8 mouse cellular contexts compared by ENCODE assay signal in genomic region chr17:23550856-23551255, GRCm38 (mm10). TPM values are rescaled to one million over a fixed set of nuclear protein-coding genes. Genes with fewer than 3 reads are reported as not detected.
DNase-seq lines count a peak whose midpoint lies in the region; ATAC-seq lines count a peak whose summit lies in the region.

No protein-coding gene starts in this region.

- ATAC-seq in heart, embryonic 15.5 days (replicated peaks; ENCODE audit: insufficient number of reproducible peaks, insufficient read depth, low FRiP score, low read depth) = 0 out of 2 replicates have a peak, but pooled peaks have one; percentile 1
- peak; percentile 28 for ATAC-seq in common myeloid progenitor, adult 5-6 weeks (replicated peaks; ENCODE audit: low read depth, poor library complexity, severe bottlenecking)
- ATAC-seq in hindbrain, embryonic 15.5 days (ENCODE audit: low FRiP score, low read depth) = peak; percentile 13; the same call in 1 of the 2 replicates

- peak overlapping the region; percentile 74 for H3K27ac ChIP-seq in heart, embryonic 15.5 days
- peak overlapping the region; percentile 82 for H3K27ac ChIP-seq in hindbrain, embryonic 15.5 days (replicated peaks)
- H3K27ac ChIP-seq in midbrain, embryonic 10.5 days (replicated peaks) = peak overlapping the region; percentile 73

- peak overlapping the region; percentile 60 for H3K4me3 ChIP-seq in heart, embryonic 15.5 days
- peak overlapping the region; percentile 70 for H3K4me3 ChIP-seq in hindbrain, embryonic 15.5 days
- peak overlapping the region; percentile 61 for H3K4me3 ChIP-seq in midbrain, embryonic 10.5 days

- H3K36me3 ChIP-seq in heart, embryonic 15.5 days = no peaks in the 10 kb centered on the region
- H3K36me3 ChIP-seq in hindbrain, embryonic 15.5 days = peaks cover 6% of the 10 kb centered on the region; the same call in 1 of the 2 replicates
- peaks cover 15% of the 10 kb centered on the region for H3K36me3 ChIP-seq in midbrain, embryonic 10.5 days

- no peaks in the 10 kb centered on the region for H3K9me3 ChIP-seq in heart, embryonic 15.5 days (replicated peaks)
- no peaks in the 10 kb centered on the region for H3K9me3 ChIP-seq in hindbrain, embryonic 15.5 days
- H3K9me3 ChIP-seq in midbrain, embryonic 10.5 days (replicated peaks) = no peaks in the 10 kb centered on the region

- peak overlapping the region; percentile 53 for H3K9ac ChIP-seq in heart, embryonic 15.5 days
- H3K9ac ChIP-seq in hindbrain, embryonic 15.5 days = peak overlapping the region; percentile 56

- WGBS in heart, embryonic 15.5 days = 1% methylated on average over 15 of the region's 15 CpGs
- 1% methylated on average over 15 of the region's 15 CpGs for WGBS in hindbrain, embryonic 15.5 days
- WGBS in midbrain, embryonic 10.5 days = under 1% methylated on average over 15 of the region's 15 CpGs

- H3K4me1 ChIP-seq in heart, embryonic 15.5 days (replicated peaks) = peaks cover 19% of the 10 kb centered on the region
- peaks cover 11% of the 10 kb centered on the region for H3K4me1 ChIP-seq in hindbrain, embryonic 15.5 days (replicated peaks)
- peaks cover 24% of the 10 kb centered on the region for H3K4me1 ChIP-seq in midbrain, embryonic 10.5 days

- no peak for DNase-seq in heart, adult 9 months (ENCODE audit: low spot score in 2 of 2)
- DNase-seq in CD4-positive, CD25-positive, alpha-beta regulatory T cell, adult 2 months (ENCODE audit: low read depth, low spot score) = peak; percentile 71
- DNase-seq in midbrain, embryonic 10.5 days (ENCODE audit: low spot score) = peak; percentile 69
- no peak for DNase-seq in urinary bladder, postnatal 4 days (ENCODE audit: low spot score in 2 of 2)
- no peak for DNase-seq in urinary bladder, adult 2 months (ENCODE audit: low spot score)

- no peaks in the 10 kb centered on the region for H3K27me3 ChIP-seq in heart, embryonic 15.5 days
- no peaks in the 10 kb centered on the region for H3K27me3 ChIP-seq in hindbrain, embryonic 15.5 days
- no peaks in the 10 kb centered on the region for H3K27me3 ChIP-seq in midbrain, embryonic 10.5 days (ENCODE audit: low read depth, poor library complexity, severe bottlenecking)

- peak overlapping the region; percentile 77 for H3K4me2 ChIP-seq in heart, embryonic 15.5 days
- H3K4me2 ChIP-seq in hindbrain, embryonic 15.5 days = peak overlapping the region; percentile 80

RNA-seq across cellular contexts. Expression of gene Zfp213, which starts 13.2 kb away (rescaled TPM):
- polyA plus RNA-seq in heart, embryonic 15.5 days (2015; fragmentation: Nextera tagmentation; extraction: Ambion mirVana) = 10.9 and 14.4 TPM in 2 replicates
- total RNA-seq in common myeloid progenitor, adult 5-6 weeks (2017) = 8.9 and 10.1 TPM in 2 replicates
- 17.3 and 19.8 TPM in 2 replicates for polyA plus RNA-seq in hindbrain, embryonic 15.5 days (2015; fragmentation: Nextera tagmentation; extraction: Ambion mirVana)
- 27.5 and 28.7 TPM in 2 replicates for polyA plus RNA-seq in midbrain, embryonic 10.5 days (2016; fragmentation: Nextera tagmentation; extraction: Ambion mirVana)
- 7.6 and 7.8 TPM in 2 replicates for polyA plus RNA-seq in urinary bladder, adult 2 months (2012; rRNA removed)

RNA-seq across cellular contexts. Expression of gene Zfp13, which starts 48.4 kb away (rescaled TPM):
- polyA plus RNA-seq in heart, embryonic 15.5 days (2015; fragmentation: Nextera tagmentation; extraction: Ambion mirVana) = 6.7 and 8.3 TPM in 2 replicates
- total RNA-seq in common myeloid progenitor, adult 5-6 weeks (2017) = 0.14 and 1.8 TPM in 2 replicates
- 24.3 and 29.3 TPM in 2 replicates for polyA plus RNA-seq in hindbrain, embryonic 15.5 days (2015; fragmentation: Nextera tagmentation; extraction: Ambion mirVana)
- 19.8 and 25.7 TPM in 2 replicates for polyA plus RNA-seq in midbrain, embryonic 10.5 days (2016; fragmentation: Nextera tagmentation; extraction: Ambion mirVana)
- polyA plus RNA-seq in urinary bladder, adult 2 months (2012; rRNA removed) = 9.2 and 11.9 TPM in 2 replicates

RNA-seq across cellular contexts. Expression of gene Zscan10, which starts 49.8 kb away (rescaled TPM):
- polyA plus RNA-seq in heart, embryonic 15.5 days (2015; fragmentation: Nextera tagmentation; extraction: Ambion mirVana) = 0.06 TPM in 1 of 2 replicates, not detected in the other
- total RNA-seq in common myeloid progenitor, adult 5-6 weeks (2017) = not detected in 2 replicates
- polyA plus RNA-seq in hindbrain, embryonic 15.5 days (2015; fragmentation: Nextera tagmentation; extraction: Ambion mirVana) = 0.05 and 0.25 TPM in 2 replicates
- 0.12 and 0.19 TPM in 2 replicates for polyA plus RNA-seq in midbrain, embryonic 10.5 days (2016; fragmentation: Nextera tagmentation; extraction: Ambion mirVana)
- polyA plus RNA-seq in urinary bladder, adult 2 months (2012; rRNA removed) = 0.04 TPM in 2 replicates

Comparison
In these comparisons a context has a peak if more than half of its experiments do, and no peak if none do; other contexts are left out.
1. DNase-seq: peak in CD4-positive, CD25-positive, alpha-beta regulatory T cell, adult 2 months (single experiment) and midbrain, embryonic 10.5 days (single experiment); none in heart, adult 9 months (0 of 2), urinary bladder, postnatal 4 days (0 of 2) and urinary bladder, adult 2 months (single experiment).
2. Peak in every context shown above with its lines, with median percentiles within 50 percentile points of each other: ATAC-seq, H3K27ac ChIP-seq and H3K4me3 ChIP-seq.